Mouse (Mus musculus) layer of hippocampus, postnatal 10 days (tissue): ENCODE measurements around the gene Mbnl1. TPM values are rescaled to one million over a fixed set of nuclear protein-coding genes. Genes with fewer than 3 reads are reported as not detected.
A peak's percentile ranks its signal among the peaks of the same experiment; 100 is the strongest.

Experiments
- DNase-seq, 2 experiments: peaks; one replicate each; pipeline ENCODE4 v3.0.0; 2021; ENCODE audit warnings: low spot score in 2 of 2
- total RNA-seq, 2 experiments: library from RNA; stranded (reverse); gene quantifications; 2 replicates each; pipeline ENCODE4 v1.2.3; 2021

Mbnl1 gene
- total RNA-seq, 2 experiments from 2014 or later = 81.9 to 108 TPM

GRCm38 (mm10) chr3:60516054-60516674, 43.5 kb downstream of the Mbnl1 start:
- DNase-seq = peak in 1 of 2 experiments; percentile 40

GRCm38 (mm10) chr3:60517234-60517787, 44.7 kb downstream of the Mbnl1 start:
- DNase-seq = no peak

- DNase-seq = no peak
Measured at GRCm38 (mm10) chr3:60519337-60519736, 46.7 kb downstream of the Mbnl1 start.

- DNase-seq = no peak
Measured at GRCm38 (mm10) chr3:60524127-60524526, 51.5 kb downstream of the Mbnl1 start.

DNA sequence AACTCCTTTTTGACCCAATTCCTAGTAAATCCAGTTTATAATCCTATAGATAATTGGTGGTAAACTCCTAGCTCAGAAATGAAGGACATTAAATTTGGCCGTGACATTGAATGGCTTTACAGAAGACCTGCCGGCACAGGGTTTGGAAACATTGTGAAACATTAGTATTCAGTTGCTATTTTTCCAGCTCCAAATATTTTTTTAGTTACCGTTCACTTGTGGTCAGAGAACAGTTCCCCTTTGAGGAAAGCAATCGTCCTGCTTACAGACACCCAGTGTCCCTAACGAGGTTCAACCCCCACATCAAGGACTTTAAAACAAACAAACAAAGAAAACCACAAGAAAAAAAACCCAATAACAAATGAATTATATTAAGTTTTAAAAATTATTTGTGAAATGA, 58.7 kb downstream of the Mbnl1 start:
- no peak for DNase-seq

DNA sequence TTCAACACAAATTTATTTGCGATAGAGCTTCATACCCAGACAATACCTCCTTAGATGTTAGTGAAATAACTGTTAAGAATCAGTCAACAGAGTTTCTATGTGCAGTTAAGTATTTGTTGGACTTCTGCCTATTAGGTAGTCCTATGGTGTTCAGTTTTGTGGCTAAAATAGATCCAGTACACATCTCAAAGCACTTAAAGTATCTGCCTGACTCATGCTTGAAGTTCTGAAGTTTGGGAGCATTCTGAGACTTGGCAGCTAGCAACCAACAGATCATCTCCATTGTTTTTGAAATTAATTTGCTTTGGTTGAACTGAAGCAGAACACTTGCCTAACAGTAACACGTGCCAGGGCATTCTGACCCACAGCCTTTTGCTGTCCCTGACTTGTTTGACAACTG, 59.2 kb downstream of the Mbnl1 start:
- DNase-seq = no peak

DNA sequence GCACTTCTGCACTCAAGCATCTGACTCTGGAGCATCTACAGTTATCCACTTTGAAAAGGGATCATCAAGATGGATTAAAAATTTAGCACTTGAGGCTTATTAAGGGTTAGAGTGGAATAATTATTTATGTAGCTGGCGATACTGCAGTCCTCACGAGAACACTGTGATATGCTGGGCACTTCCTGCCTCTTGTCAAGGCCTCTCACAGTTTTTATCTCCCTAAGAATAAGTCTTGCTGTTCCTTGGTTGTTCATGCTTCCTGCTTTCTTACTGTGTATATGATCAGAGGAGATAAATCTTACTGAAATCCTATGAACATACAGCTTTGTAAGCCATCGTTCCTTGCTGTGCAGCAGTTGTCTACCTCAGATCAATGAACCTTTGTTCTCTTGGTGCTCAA, 62.6 kb downstream of the Mbnl1 start:
- no peak for DNase-seq

DNA sequence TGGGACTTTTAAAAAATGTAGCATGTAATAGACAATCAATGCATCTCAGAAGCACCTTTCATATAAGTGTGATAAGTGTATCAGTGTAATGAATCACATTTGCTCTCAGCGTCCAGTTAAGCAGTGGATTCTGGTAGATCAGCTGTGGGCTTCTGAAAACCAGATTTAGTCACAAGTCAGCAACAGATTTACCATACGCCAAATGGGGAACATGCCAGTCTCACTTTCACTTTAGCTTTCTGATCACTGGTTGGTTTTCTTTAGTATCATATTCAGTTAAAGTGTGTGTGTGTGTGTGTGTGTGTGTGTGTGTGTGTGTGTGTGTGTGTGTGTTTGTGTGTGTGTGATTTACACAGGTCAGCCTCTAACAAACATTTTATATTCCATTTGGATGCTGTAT, 64.4 kb downstream of the Mbnl1 start:
- DNase-seq = no peak

- no peak for DNase-seq
Measured at GRCm38 (mm10) chr3:60538214-60538971, 65.8 kb downstream of the Mbnl1 start.

DNA sequence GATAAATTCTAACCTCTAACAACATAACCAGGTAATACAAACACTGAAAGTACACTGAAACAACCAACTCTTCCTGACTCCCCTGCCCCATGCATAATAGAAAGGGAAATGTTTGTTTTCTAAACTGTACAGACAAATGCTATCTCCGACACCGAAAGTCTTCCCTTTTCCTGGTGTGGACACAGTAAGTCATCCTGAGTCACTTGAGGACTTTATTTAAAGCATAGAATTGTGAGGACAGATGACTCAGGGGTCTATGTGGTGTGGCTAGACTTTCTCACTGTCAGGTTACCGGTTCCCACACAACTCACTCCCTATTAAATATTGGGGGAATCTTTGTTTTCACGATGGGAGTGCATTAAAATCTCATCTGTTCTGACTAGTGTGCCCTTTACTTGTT, 68.5 kb downstream of the Mbnl1 start:
- DNase-seq = no peak

- no peak for DNase-seq
Measured at GRCm38 (mm10) chr3:60546196-60546595, 73.6 kb downstream of the Mbnl1 start.

DNA sequence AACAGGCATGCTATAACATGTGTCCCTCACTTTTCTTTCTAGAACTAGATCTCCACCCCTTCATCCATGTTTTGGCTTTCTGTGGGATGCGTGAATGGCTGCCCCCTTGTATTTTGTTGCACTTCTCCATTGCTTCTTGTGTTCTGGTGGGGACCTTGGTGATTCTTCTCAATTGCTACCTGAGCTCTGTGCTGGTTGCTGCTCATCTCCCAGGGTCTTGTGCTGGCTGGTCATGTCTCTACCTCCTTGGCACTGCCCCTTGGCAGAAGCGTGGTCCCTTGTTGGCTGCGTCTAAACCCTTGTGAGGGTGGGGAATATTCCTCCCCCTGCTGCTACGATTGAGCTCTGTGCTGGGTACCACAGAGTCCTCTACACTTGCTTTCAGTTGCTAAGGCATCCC, 74.3 kb downstream of the Mbnl1 start:
- no peak for DNase-seq

GRCm38 (mm10) chr3:60550492-60550891, 77.9 kb downstream of the Mbnl1 start:
- no peak for DNase-seq

GRCm38 (mm10) chr3:60551650-60552049, 79.0 kb downstream of the Mbnl1 start:
- DNase-seq = no peak

GRCm38 (mm10) chr3:60553011-60553410, 80.4 kb downstream of the Mbnl1 start:
- no peak for DNase-seq

GRCm38 (mm10) chr3:60556596-60556995, 84.0 kb downstream of the Mbnl1 start:
- no peak for DNase-seq

GRCm38 (mm10) chr3:60558252-60558862, 85.7 kb downstream of the Mbnl1 start:
- no peak for DNase-seq

GRCm38 (mm10) chr3:60559762-60560161, 87.1 kb downstream of the Mbnl1 start:
- no peak for DNase-seq

DNA sequence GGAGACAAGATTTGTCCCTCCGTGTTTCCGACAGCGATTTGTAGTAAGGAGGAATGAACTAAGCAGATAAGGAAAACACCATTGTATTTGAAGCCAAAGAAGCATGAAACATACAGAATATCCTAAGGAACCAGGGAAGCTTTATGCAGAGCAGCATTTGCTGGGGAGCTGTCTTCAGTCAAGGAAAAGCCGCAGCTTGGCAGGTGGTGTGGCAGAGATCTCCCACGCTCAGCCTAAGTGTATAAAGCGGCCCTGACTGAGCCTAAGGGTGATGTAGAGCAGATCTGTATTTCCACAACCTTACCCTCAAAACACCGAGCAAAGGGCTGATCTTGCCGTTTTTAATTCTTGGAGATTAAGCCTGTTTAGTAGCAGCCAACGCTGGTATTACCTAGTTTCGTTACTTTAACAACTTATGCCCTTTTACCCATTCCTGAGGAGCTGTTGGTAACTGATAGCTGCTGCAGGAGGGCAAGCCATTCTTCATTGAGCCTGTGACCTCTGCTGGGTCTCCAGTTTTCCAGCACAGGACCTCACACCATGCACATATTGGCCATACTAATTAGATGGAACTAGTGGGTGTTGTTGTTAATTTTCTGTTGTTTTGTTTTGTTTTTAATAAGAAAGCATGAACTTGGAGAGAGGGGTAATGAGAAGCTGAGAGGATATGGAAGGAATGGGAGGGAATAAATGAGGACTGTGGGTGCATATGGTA, 91.1 kb downstream of the Mbnl1 start:
- no peak for DNase-seq

DNA sequence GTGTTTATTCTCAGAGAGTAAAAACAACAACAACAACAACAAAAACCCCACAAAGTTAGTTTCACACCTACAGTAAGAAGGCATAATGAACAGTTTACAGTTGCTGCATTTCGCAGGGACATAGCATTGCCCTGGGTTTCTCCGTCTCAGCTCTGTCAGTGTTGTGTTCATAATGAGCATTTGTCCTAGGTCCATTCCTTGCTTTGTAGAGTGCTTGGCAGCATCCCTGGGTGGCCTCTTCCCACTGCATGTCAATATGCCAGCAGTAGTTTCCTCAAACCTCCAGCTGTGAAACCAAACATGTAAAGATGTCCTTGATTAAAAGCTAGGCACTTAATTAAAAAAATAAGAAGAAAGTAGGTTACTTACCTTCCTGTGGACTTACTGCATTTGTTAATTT, 91.6 kb downstream of the Mbnl1 start:
- no peak for DNase-seq

GRCm38 (mm10) chr3:60565204-60565603, 92.6 kb downstream of the Mbnl1 start:
- DNase-seq = no peak

GRCm38 (mm10) chr3:60565950-60566349, 93.3 kb downstream of the Mbnl1 start:
- no peak for DNase-seq
